Mouse (Mus musculus): ENCODE results near the gene Slc8a1.

Slc8a1 gene

GRCm38 (mm10) chr17:81360571-81360970 is 377.6 kb downstream of the Slc8a1 start:
- DNase-seq (ENCODE audit: low spot score in 2 of 2): no peak

GRCm38 (mm10) chr17:81360032-81360431 is 378.1 kb downstream of the Slc8a1 start:
- no peak for DNase-seq (ENCODE audit: low spot score in 2 of 2)

GRCm38 (mm10) chr17:81336024-81336754 is 402.0 kb downstream of the Slc8a1 start:
- DNase-seq (ENCODE audit: low spot score in 2 of 2): no peak

GRCm38 (mm10) chr17:81335526-81335925 is 402.7 kb downstream of the Slc8a1 start:
- DNase-seq (ENCODE audit: low spot score in 2 of 2): no peak
